Mouse (Mus musculus) layer of hippocampus, adult 9-11 months (tissue): Measurements from ENCODE around the gene Cdh23.
"Not testable (repeated sequence)": the region's sequence is repeated elsewhere in the genome, so short reads cannot be mapped to it uniquely, and the experiment has no call there.

Source experiments
- DNase-seq: peaks from one replicate; pipeline ENCODE4 v3.0.0; 2022

The Cdh23 gene

GRCm38 (mm10) chr10:60696390-60696789 is at the start of gene Cdh23:
Cdh23 (minus strand) TSS chr10:60696490.
- no peak for DNase-seq

GRCm38 (mm10) chr10:60744543-60745290 is 48.4 kb upstream of the Cdh23 start:
- DNase-seq, result peak; percentile 70

- no peak for DNase-seq
Measured at GRCm38 (mm10) chr10:60743681-60744080, 47.4 kb upstream of the Cdh23 start.

- no peak for DNase-seq
Measured at GRCm38 (mm10) chr10:60742942-60743341, 46.7 kb upstream of the Cdh23 start.

- not testable (repeated sequence) for DNase-seq
Measured at GRCm38 (mm10) chr10:60742296-60742695, 46.0 kb upstream of the Cdh23 start.

GRCm38 (mm10) chr10:60741435-60741834 is 45.1 kb upstream of the Cdh23 start:
- DNase-seq, result no peak

- DNase-seq, result peak; percentile 78
Measured at GRCm38 (mm10) chr10:60739619-60740363, 43.5 kb upstream of the Cdh23 start.

GRCm38 (mm10) chr10:60737886-60738640 is 41.8 kb upstream of the Cdh23 start:
- DNase-seq, result peak; percentile 68

GRCm38 (mm10) chr10:60737169-60737728 is 41.0 kb upstream of the Cdh23 start:
- DNase-seq, result no peak

- no peak for DNase-seq
Measured at GRCm38 (mm10) chr10:60735737-60736136, 39.4 kb upstream of the Cdh23 start.

GRCm38 (mm10) chr10:60733471-60733870 is 37.2 kb upstream of the Cdh23 start:
- no peak for DNase-seq

- DNase-seq, result no peak
Measured at GRCm38 (mm10) chr10:60732397-60732861, 36.1 kb upstream of the Cdh23 start.

- DNase-seq, result no peak
Measured at GRCm38 (mm10) chr10:60731742-60732141, 35.5 kb upstream of the Cdh23 start.

- no peak for DNase-seq
Measured at GRCm38 (mm10) chr10:60727301-60727700, 31.0 kb upstream of the Cdh23 start.

GRCm38 (mm10) chr10:60726896-60727295 is 30.6 kb upstream of the Cdh23 start:
- no peak for DNase-seq

GRCm38 (mm10) chr10:60724496-60724895 is 28.2 kb upstream of the Cdh23 start:
- DNase-seq, result no peak

- DNase-seq, result no peak
Measured at GRCm38 (mm10) chr10:60723345-60723744, 27.1 kb upstream of the Cdh23 start.

GRCm38 (mm10) chr10:60721640-60722039 is 25.4 kb upstream of the Cdh23 start:
- DNase-seq, result no peak

- no peak for DNase-seq
Measured at GRCm38 (mm10) chr10:60720461-60720860, 24.2 kb upstream of the Cdh23 start.

- DNase-seq, result no peak
Measured at GRCm38 (mm10) chr10:60718491-60718890, 22.2 kb upstream of the Cdh23 start.

GRCm38 (mm10) chr10:60716449-60716848 is 20.2 kb upstream of the Cdh23 start:
- DNase-seq, result no peak

GRCm38 (mm10) chr10:60712299-60712698 is 16.0 kb upstream of the Cdh23 start:
- DNase-seq, result not testable (repeated sequence)

- no peak for DNase-seq
Measured at GRCm38 (mm10) chr10:60708837-60709236, 12.5 kb upstream of the Cdh23 start.
